Mouse (Mus musculus) limb, embryonic 11.5 days (tissue): Measurements from ENCODE around the gene Gm21304. TPM values are rescaled to one million over a fixed set of nuclear protein-coding genes. Genes with fewer than 3 reads are reported as not detected.

Experiments
- ATAC-seq: fragments of 200-750 bp; cut with Nextera tagmentation; 2 replicates; pipeline ENCODE4 v1.8.0; 2017; ENCODE audit warnings: low read depth; ENCODE audit not compliant: insufficient number of reproducible peaks, low FRiP score, low TSS enrichment
- DNase-seq: peaks from one replicate; pipeline ENCODE4 v3.0.0-alpha.2; 2015; ENCODE audit warnings: low spot score
- H3K27ac ChIP-seq: fragments of 300-500 bp; sonication (generic); replicated peaks from 2 replicates; pipeline ENCODE4 v1.5.1; 2014; ENCODE audit warnings: low read depth, mild to moderate bottlenecking, low read length
- H3K27me3 ChIP-seq: fragments of 300-500 bp; sonication (generic); 2 replicates; pipeline ENCODE4 v1.6.1; 2014; ENCODE audit warnings: mild to moderate bottlenecking, low read length, mixed read lengths; ENCODE audit not compliant: control insufficient read depth, insufficient read depth
- H3K36me3 ChIP-seq: fragments of 300-500 bp; sonication (generic); 2 replicates; pipeline ENCODE4 v1.6.1; 2014; ENCODE audit warnings: mild to moderate bottlenecking, low read length, moderate library complexity, mixed read lengths; ENCODE audit not compliant: control insufficient read depth, insufficient read depth
- H3K4me1 ChIP-seq: fragments of 300-500 bp; sonication (generic); 2 replicates; pipeline ENCODE4 v1.6.1; 2014; ENCODE audit warnings: low read length, mixed read lengths; ENCODE audit not compliant: control insufficient read depth, insufficient read depth
- H3K4me2 ChIP-seq: fragments of 300-500 bp; sonication (generic); 2 replicates; pipeline ENCODE4 v1.6.1; 2014; ENCODE audit warnings: low read depth, mild to moderate bottlenecking, moderate library complexity; ENCODE audit not compliant: severe bottlenecking
- H3K4me3 ChIP-seq: fragments of 300-500 bp; sonication (generic); 2 replicates; pipeline ENCODE4 v1.5.1; 2014; ENCODE audit warnings: low read depth, low read length
- H3K9ac ChIP-seq: fragments of 300-500 bp; sonication (generic); 2 replicates; pipeline ENCODE4 v1.6.1; 2014; ENCODE audit warnings: mild to moderate bottlenecking, low read length
- H3K9me3 ChIP-seq: fragments of 300-500 bp; sonication (generic); 2 replicates; pipeline ENCODE4 v1.6.1; 2016; ENCODE audit warnings: low read length; ENCODE audit not compliant: control insufficient read depth
- WGBS: fragments of 180-500 bp; shearing (Covaris S2); extraction: QIAGEN DNeasy Blood & Tissue Kit; methylation state at CpG from one replicate; pipeline ENCODE4 v1.1.7; 2014; 5-methylcytosine and 5-hydroxymethylcytosine counted together
- polyA plus RNA-seq: library from polyadenylated mRNA; unstranded; fragments of >200 nt; fragmentation: Nextera tagmentation; extraction: Ambion mirVana; gene quantifications from 2 replicates; pipeline ENCODE4 v1.2.1, GENCODE M21; 2014

The Gm21304 gene
- polyA plus RNA-seq, 1 experiment from 2014 or later: not detected

DNA sequence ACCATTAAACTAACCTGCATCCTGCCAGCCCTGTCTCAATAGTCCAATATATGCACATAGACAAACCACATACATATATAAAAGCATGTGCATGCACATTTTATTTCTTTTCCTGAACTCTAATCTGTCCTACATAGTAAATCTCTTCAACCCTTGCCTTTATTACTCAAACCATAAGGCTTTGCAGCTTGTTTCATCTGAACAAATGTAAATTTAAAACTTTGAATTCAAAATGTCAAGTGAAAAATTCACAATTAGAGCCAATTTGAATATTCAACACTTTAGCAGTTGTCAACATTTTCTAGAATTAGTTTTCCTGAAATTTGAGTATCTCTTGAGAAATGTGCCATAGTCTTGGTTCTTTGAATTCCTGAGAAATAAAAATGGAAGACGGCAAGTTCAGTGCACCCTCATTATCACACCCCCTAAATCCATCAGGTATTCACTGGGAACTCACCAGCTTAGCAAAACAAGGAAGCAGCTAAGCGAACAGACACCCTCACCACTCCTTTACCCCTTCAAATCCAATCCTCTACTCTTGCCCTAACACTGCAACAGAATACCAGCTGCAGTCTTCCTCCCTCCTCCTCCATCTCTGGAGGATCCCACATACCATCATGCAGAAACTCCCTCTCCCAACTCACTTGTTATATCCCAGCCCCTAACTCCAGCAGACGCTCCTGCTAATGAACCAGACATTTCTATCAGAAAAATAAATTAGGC is 42.1 kb downstream of the Gm21304 start:
- 58% methylated on average over 3 of the region's 3 CpGs for WGBS
- H3K27ac ChIP-seq: no peak overlapping the region
- ATAC-seq (no peak), DNase-seq (no peak)
- H3K36me3 ChIP-seq: no peaks in the 10 kb centered on the region
- no peak overlapping the region for H3K4me3 ChIP-seq
- H3K4me1 ChIP-seq: no peaks in the 10 kb centered on the region
- H3K27me3 ChIP-seq: no peaks in the 10 kb centered on the region
- H3K4me2 ChIP-seq: no peak overlapping the region
- no peak overlapping the region for H3K9ac ChIP-seq
- no peaks in the 10 kb centered on the region for H3K9me3 ChIP-seq

DNA sequence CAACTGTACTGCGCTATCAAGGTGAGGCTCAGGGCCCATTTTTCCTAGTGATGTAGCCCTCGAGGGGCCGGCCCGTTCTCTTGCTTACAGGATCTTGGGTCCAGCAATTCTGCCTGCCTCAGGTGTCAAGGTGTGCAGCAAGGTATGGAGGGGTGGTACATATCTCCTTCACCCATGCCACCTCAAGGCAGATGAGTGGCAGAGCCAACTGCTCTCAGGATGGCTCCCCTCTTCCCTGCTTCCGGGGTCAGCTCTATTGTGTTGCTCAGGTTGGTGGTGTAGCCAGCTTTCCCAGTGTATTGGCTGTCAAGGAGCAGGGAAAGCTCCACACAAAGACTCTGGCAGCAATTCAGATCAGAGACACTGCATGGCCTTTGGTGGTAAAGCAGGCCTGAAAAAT is 46.2 kb downstream of the Gm21304 start:
- Histone ChIP-seq H3K27ac (no peak overlapping the region), H3K9ac (no peak overlapping the region), H3K4me3 (no peak overlapping the region), H3K9me3 (no peaks in the 10 kb centered on the region), H3K4me2 (no peak overlapping the region), H3K4me1 (no peaks in the 10 kb centered on the region), H3K27me3 (no peaks in the 10 kb centered on the region), H3K36me3 (no peaks in the 10 kb centered on the region)
- 87% methylated on average over 5 of the region's 5 CpGs for WGBS
- ATAC-seq (no peak), DNase-seq (no peak)

Other genes starting within 250 kb of the Gm21304 start
- gene Gm21293, start 25.5 kb upstream of the Gm21304 start, polyA plus RNA-seq: not detected in 2 replicates
- not detected in 2 replicates for gene Gm6763, start 17.0 kb upstream of the Gm21304 start, polyA plus RNA-seq
- gene Gm8764, start 8.5 kb upstream of the Gm21304 start, polyA plus RNA-seq: not detected in 2 replicates
- not detected in 2 replicates for gene Gm21312, start 8.5 kb downstream of the Gm21304 start, polyA plus RNA-seq
- not detected in 2 replicates for gene Gm20765, start 17.0 kb downstream of the Gm21304 start, polyA plus RNA-seq
- not detected in 2 replicates for gene Gm4340, start 25.5 kb downstream of the Gm21304 start, polyA plus RNA-seq